Mouse (Mus musculus) liver, embryonic 11.5 days (tissue): Measurements from ENCODE around the gene A4galt. TPM values are rescaled to one million over a fixed set of nuclear protein-coding genes. Genes with fewer than 3 reads are reported as not detected.

Experiments
- ATAC-seq: fragments of 200-750 bp; cut with Nextera tagmentation; replicated peaks from 2 replicates; pipeline ENCODE4 v1.8.0; 2017; ENCODE audit warnings: moderate number of reproducible peaks, mild to moderate bottlenecking, moderate TSS enrichment, moderate library complexity; ENCODE audit not compliant: low FRiP score
- DNase-seq: peaks from one replicate; pipeline ENCODE4 v3.0.0-alpha.2; 2017; ENCODE audit warnings: low spot score
- H3K27ac ChIP-seq: fragments of 300-500 bp; sonication (generic); 2 replicates; pipeline ENCODE4 v1.5.1; 2014; ENCODE audit warnings: mild to moderate bottlenecking, low read depth, low read length, control low read depth
- H3K27me3 ChIP-seq: fragments of 300-500 bp; sonication (generic); replicated peaks from 2 replicates; pipeline ENCODE4 v1.6.1; 2014; ENCODE audit warnings: low read length, mixed read lengths; ENCODE audit not compliant: control insufficient read depth, insufficient read depth
- H3K36me3 ChIP-seq: fragments of 300-500 bp; sonication (generic); 2 replicates; pipeline ENCODE4 v1.6.1; 2014; ENCODE audit warnings: mild to moderate bottlenecking, low read length, moderate library complexity, mixed read lengths; ENCODE audit not compliant: control insufficient read depth, insufficient read depth
- H3K4me1 ChIP-seq: fragments of 300-500 bp; sonication (generic); replicated peaks from 2 replicates; pipeline ENCODE4 v1.6.1; 2014; ENCODE audit warnings: low read length, mixed read lengths; ENCODE audit not compliant: control insufficient read depth, insufficient read depth
- H3K4me2 ChIP-seq: fragments of 300-500 bp; sonication (generic); 2 replicates; pipeline ENCODE4 v1.6.1; 2014; ENCODE audit warnings: mild to moderate bottlenecking, control low read depth, moderate library complexity
- H3K4me3 ChIP-seq: fragments of 300-500 bp; sonication (generic); 2 replicates; pipeline ENCODE4 v1.5.1; 2014; ENCODE audit warnings: low read depth, low read length, control low read depth
- H3K9ac ChIP-seq: fragments of 300-500 bp; sonication (generic); 2 replicates; pipeline ENCODE4 v1.6.1; 2014; ENCODE audit warnings: low read depth, low read length, control low read depth
- H3K9me3 ChIP-seq: fragments of 300-500 bp; sonication (generic); 2 replicates; pipeline ENCODE4 v1.6.1; 2016; ENCODE audit warnings: low read length, inconsistent platforms, mixed read lengths; ENCODE audit not compliant: control insufficient read depth
- WGBS: fragments of 180-500 bp; shearing (Covaris S2); extraction: QIAGEN DNeasy Blood & Tissue Kit; methylation state at CpG from one replicate; pipeline ENCODE4 v1.1.7; 2014; 5-methylcytosine and 5-hydroxymethylcytosine counted together
- polyA plus RNA-seq: library from polyadenylated mRNA; unstranded; fragments of >200 nt; fragmentation: Nextera tagmentation; extraction: Ambion mirVana; gene quantifications from 2 replicates; pipeline ENCODE4 v1.2.1, GENCODE M21; 2014

A4galt gene
- polyA plus RNA-seq, 1 experiment from 2014 or later = 0.12 TPM

DNA sequence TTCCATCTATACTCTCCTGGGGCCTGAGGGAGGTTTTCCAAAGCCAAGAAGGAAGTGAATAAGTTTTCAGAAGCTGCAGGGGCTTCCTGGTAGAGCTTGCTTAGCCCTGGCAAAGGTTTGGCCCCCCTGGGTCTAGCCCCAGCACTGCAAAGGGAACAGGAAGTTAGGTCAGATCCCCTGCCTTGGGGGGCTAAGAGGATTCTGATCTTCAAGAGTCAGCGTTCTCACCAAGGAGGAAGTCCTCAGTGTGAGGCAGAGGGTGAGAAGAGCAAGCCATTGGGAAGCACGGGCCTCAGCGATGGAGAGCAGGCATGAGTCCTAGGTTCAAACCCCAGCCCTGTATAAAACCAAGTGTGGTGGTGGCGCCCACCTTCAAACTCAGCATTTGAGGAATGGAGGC lies 4.9 kb upstream of the A4galt start:
- whole genome bisulfite sequencing = 49% methylated on average over 4 of the region's 4 CpGs
- no peaks in the 10 kb centered on the region; the same call in 1 of the 2 replicates for H3K9me3 ChIP-seq
- H3K4me1 ChIP-seq = 0 out of 2 replicates have a peak, but pooled peaks cover 4% of the 10 kb centered on the region
- no peak for DNase-seq
- no peak overlapping the region for H3K27ac ChIP-seq
- H3K4me2 ChIP-seq = no peak overlapping the region
- H3K4me3 ChIP-seq = no peak overlapping the region
- peaks cover 17% of the 10 kb centered on the region for H3K27me3 ChIP-seq
- no peak for ATAC-seq
- H3K36me3 ChIP-seq = no peaks in the 10 kb centered on the region
- no peak overlapping the region for H3K9ac ChIP-seq

DNA sequence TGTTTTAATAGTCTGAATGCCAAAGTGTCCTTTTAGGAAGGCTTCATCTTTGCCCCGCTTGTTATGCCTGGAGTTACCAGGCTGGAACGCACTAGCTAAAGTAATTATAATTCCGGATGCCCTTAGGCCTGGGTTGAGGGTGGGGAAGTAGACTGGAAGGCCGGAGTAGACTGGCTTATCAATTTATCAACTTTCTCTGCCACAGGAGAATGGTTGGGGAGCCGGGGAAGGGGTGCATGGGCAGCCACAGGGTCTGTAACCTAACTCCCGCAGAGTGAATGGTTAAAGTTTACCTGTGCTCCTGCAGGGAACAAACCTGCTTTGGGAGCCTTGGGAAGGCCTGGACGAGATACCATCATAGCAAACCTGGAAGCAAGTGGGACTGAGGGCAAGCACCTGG lies 4.4 kb upstream of the A4galt start:
- H3K36me3 ChIP-seq = no peaks in the 10 kb centered on the region
- no peak overlapping the region for H3K9ac ChIP-seq
- no peaks in the 10 kb centered on the region; the same call in 1 of the 2 replicates for H3K9me3 ChIP-seq
- no peak overlapping the region for H3K4me2 ChIP-seq
- WGBS = 81% methylated on average over 7 of the region's 7 CpGs
- peaks cover 8% of the 10 kb centered on the region for H3K4me1 ChIP-seq
- H3K4me3 ChIP-seq = no peak overlapping the region
- no peak for DNase-seq
- H3K27ac ChIP-seq = no peak overlapping the region
- peaks cover 22% of the 10 kb centered on the region for H3K27me3 ChIP-seq
- no peak for ATAC-seq

GRCm38 (mm10) chr15:83255191-83255782 lies 3.7 kb upstream of the A4galt start:
- no peak for DNase-seq
- H3K9me3 ChIP-seq = no peaks in the 10 kb centered on the region; the same call in 1 of the 2 replicates
- H3K27me3 ChIP-seq = peaks cover 29% of the 10 kb centered on the region
- 89% methylated on average over 4 of the region's 4 CpGs for WGBS
- ATAC-seq = no peak
- peaks cover 9% of the 10 kb centered on the region for H3K4me1 ChIP-seq
- H3K4me2 ChIP-seq = no peak overlapping the region
- H3K36me3 ChIP-seq = no peaks in the 10 kb centered on the region
- no peak overlapping the region for H3K9ac ChIP-seq
- H3K27ac ChIP-seq = no peak overlapping the region
- no peak overlapping the region for H3K4me3 ChIP-seq

DNA sequence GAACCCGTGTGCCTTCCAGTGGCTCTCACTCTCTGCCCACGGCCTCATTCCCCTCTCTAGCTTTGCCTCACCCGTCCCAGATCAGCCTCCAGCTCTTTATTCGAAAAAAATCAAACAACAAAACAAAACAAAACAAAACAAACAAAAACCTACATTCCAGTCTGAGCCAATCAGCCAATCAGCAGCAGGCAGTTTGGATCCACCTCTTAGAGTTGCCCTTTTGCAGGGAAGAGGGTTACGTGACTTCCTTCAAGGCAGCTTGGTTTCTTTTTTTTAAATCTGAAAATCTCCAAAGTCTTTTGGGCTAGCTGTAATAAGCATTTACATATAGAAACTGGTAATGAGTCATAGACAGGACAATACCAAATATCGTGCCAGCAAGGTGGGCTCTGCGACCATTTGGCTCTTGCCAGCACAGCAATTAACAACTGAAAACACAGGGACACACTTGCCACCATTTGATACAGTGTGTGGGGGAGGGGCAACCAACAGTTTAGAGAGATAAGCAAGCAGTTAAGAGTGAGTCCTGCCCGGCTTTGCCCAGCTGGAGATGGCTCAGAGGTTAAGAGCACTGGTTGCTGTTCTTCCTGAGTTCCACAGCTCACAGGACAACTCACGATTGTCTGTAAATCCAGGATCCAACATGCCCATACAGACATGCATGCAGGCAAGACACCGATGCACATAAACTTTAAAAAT lies 2.9 kb upstream of the A4galt start:
- ATAC-seq (peak; percentile 65; the same call in 1 of the 2 replicates), DNase-seq (no peak)
- Histone ChIP-seq H3K4me1 (peaks cover 9% of the 10 kb centered on the region), H3K9me3 (no peaks in the 10 kb centered on the region; the same call in 1 of the 2 replicates), H3K4me2 (0 out of 2 replicates have a peak overlapping the region, but pooled peaks have one; percentile 35), H3K27me3 (peaks cover 36% of the 10 kb centered on the region), H3K27ac (no peak overlapping the region), H3K36me3 (no peaks in the 10 kb centered on the region), H3K4me3 (no peak overlapping the region), H3K9ac (no peak overlapping the region)
- 45% methylated on average over 10 of the region's 10 CpGs for WGBS

DNA sequence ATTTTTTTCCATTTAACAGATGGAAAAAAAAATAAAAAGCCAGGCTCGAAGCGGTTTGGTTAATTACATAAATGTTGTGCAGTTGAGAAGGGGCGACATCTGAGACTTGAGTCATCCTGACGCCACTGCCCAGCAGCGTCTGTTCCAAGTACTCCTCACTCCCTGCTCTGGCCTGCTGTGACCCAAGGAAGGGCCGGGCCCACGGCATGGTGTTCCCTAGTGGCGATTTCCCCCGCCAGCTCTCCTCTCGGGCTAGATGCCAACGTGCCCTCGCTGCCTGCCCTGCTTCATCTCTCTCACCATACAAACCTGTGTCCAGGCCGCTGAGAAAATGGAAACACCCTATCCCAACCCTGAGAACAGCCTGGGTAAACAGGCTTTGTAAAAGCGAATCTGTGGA lies 486 bp upstream of the A4galt start:
- Histone ChIP-seq H3K4me2 (no peak overlapping the region; the same call in 1 of the 2 replicates), H3K9ac (no peak overlapping the region), H3K4me3 (no peak overlapping the region), H3K36me3 (no peaks in the 10 kb centered on the region), H3K9me3 (no peaks in the 10 kb centered on the region; the same call in 1 of the 2 replicates), H3K27ac (no peak overlapping the region), H3K4me1 (peaks cover 12% of the 10 kb centered on the region), H3K27me3 (peaks cover 44% of the 10 kb centered on the region)
- ATAC-seq = no peak
- no peak for DNase-seq
- WGBS = 69% methylated on average over 14 of the region's 14 CpGs

DNA sequence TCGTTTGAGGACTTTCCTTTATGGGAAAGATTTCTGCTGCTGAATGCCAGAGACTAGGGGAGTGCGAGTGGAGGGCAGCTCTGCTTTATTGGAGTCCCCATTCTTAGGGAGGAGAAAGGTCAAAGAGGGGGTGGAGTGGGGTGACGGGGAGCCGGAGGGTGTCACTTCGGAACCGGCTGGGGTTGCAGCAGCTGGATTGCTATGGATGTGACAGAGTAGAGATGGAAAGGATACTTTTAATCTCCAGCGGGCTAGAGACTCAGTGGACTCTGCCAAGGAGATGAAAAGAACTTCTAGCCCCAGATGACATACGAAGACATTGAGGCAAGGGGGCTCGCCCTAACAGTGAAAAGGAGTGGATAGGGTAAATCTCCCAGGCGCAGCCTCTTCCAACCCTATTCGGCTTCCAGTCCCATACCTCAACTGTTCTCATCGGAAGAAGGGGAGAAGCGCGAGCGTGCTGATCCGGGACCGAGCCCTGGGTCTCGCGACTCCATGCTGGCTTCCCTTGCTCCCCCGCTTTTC lies 861 bp downstream of the A4galt start:
- Histone ChIP-seq H3K4me1 (peaks cover 12% of the 10 kb centered on the region), H3K27me3 (peaks cover 44% of the 10 kb centered on the region), H3K4me2 (peak overlapping the region; percentile 76), H3K9ac (no peak overlapping the region), H3K27ac (no peak overlapping the region), H3K4me3 (peak overlapping the region; percentile 54), H3K36me3 (no peaks in the 10 kb centered on the region), H3K9me3 (no peaks in the 10 kb centered on the region; the same call in 1 of the 2 replicates)
- no peak for DNase-seq
- WGBS = 4% methylated on average over 20 of the region's 20 CpGs
- ATAC-seq = no peak

- peaks cover 12% of the 10 kb centered on the region for H3K4me1 ChIP-seq
- DNase-seq (no peak), ATAC-seq (no peak)
- no peak overlapping the region for H3K9ac ChIP-seq
- H3K9me3 ChIP-seq = no peaks in the 10 kb centered on the region
- WGBS = 85% methylated on average over 11 of the region's 12 CpGs
- H3K27ac ChIP-seq = no peak overlapping the region
- H3K36me3 ChIP-seq = no peaks in the 10 kb centered on the region
- H3K27me3 ChIP-seq = peaks cover 44% of the 10 kb centered on the region
- no peak overlapping the region for H3K4me2 ChIP-seq
- no peak overlapping the region for H3K4me3 ChIP-seq
Measured at GRCm38 (mm10) chr15:83249535-83250287, 1.9 kb downstream of the A4galt start.

- Histone ChIP-seq H3K9ac (no peak overlapping the region), H3K4me1 (peaks cover 12% of the 10 kb centered on the region), H3K4me3 (no peak overlapping the region), H3K4me2 (no peak overlapping the region), H3K36me3 (no peaks in the 10 kb centered on the region), H3K9me3 (no peaks in the 10 kb centered on the region), H3K27ac (no peak overlapping the region), H3K27me3 (peaks cover 44% of the 10 kb centered on the region)
- DNase-seq (no peak), ATAC-seq (no peak)
- 42% methylated on average over 14 of the region's 14 CpGs for WGBS
Measured at GRCm38 (mm10) chr15:83248236-83248844, 3.2 kb downstream of the A4galt start.
